Mouse (Mus musculus): ENCODE measurements around the gene Sqstm1. TPM values are rescaled to one million over a fixed set of nuclear protein-coding genes. Genes with fewer than 3 reads are reported as not detected.

Gene Sqstm1
- total RNA-seq, 2 experiments from 2014 or later = 356 to 381 TPM

GRCm38 (mm10) chr11:50151374-50151773 lies 59.3 kb downstream of the Sqstm1 start:
- intact Hi-C loops (cut with DNase I) = no loop called here
- DNase-seq (ENCODE audit: extremely low spot score in 1 of 2, low spot score in 2 of 2) = no peak

DNA sequence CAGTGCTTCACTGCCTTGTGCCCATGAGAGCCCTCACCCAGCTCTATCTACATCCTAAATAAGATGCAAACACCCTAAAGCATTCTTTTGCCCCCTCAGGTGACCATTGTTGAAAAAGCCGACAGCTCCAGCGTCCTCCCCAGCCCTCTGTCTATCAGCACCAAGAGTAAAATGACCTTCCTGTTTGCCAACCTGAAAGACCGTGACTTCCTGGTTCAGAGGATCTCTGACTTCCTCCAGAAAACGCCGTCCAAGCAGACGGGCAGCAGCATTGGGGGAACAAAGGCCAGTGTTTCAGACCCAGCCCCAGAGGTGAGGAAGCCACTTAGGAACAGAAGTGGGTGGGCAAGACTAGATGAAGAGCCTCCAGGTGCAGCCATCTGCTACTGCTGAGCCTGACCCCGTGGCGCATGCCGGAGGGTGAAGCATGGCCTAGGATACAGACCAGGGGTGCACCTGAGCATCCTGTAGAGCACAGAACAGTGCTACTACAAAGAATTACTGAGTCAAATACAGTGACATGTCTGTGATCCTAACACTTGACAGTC lies 61.0 kb downstream of the Sqstm1 start:
- DNase-seq (ENCODE audit: extremely low spot score in 1 of 2, low spot score in 2 of 2) = no peak
- intact Hi-C loops (cut with DNase I) = no loop called here

Small RNA genes lying within 50 kb of the gene (microRNA-seq; reads per million reads assigned to microRNA genes)
- gene Mir6919 = 2.9 reads per million, percentile 2 among the genes with 10 or more reads in this experiment

Other genes starting within 250 kb of the Sqstm1 start
- gene Rnf130, start 185.5 kb downstream of the Sqstm1 start, total RNA-seq (2021) = 100 to 1,000 TPM in 1 of 2 experiments, 10 to 100 TPM in 1; 98.2 to 106 TPM
- gene Tbc1d9b, start 79.4 kb downstream of the Sqstm1 start, total RNA-seq (2021) = 10 to 100 TPM; 71.9 to 77.0 TPM
- 10 to 100 TPM; 18.5 to 20.6 TPM for gene Mrnip, start 36.4 kb downstream of the Sqstm1 start, total RNA-seq (2021)
- gene Mgat4b, start 63 bp upstream of the Sqstm1 start, total RNA-seq (2021) = 100 to 1,000 TPM; 144 to 146 TPM
- 10 to 100 TPM; 11.3 to 11.4 TPM for gene Ltc4s, start 27.8 kb upstream of the Sqstm1 start, total RNA-seq (2021)
- 1 to 10 TPM; 8.4 to 8.5 TPM for gene Maml1, start 81.5 kb upstream of the Sqstm1 start, total RNA-seq (2021)
- 100 to 1,000 TPM; 375 to 412 TPM for gene Canx, start 114.8 kb upstream of the Sqstm1 start, total RNA-seq (2021)
- not detected for gene Cby3, start 143.6 kb upstream of the Sqstm1 start, total RNA-seq (2021)
- gene Hnrnph1, start 166.2 kb upstream of the Sqstm1 start, total RNA-seq (2021) = 100 to 1,000 TPM; 242 to 260 TPM
- 10 to 100 TPM; 20.6 to 22.5 TPM for gene Rufy1, start 220.3 kb upstream of the Sqstm1 start, total RNA-seq (2021)